Mouse (Mus musculus): ENCODE results near the gene Degs1. TPM values are rescaled to one million over a fixed set of nuclear protein-coding genes. Genes with fewer than 3 reads are reported as not detected.
"Not testable (repeated sequence)": the region's sequence is repeated elsewhere in the genome, so short reads cannot be mapped to it uniquely, and the experiment has no call there.

The Degs1 gene
- polyA plus RNA-seq, 1 experiment from 2014 or later = 163 TPM

GRCm38 (mm10) chr1:182297821-182298220 is 15.2 kb upstream of the Degs1 start:
- no peak for ATAC-seq (replicated peaks; ENCODE audit: insufficient number of reproducible peaks, insufficient read depth, low FRiP score, low read depth)
- no peak overlapping the region for H3K4me2 ChIP-seq
- H3K27me3 ChIP-seq = no peaks in the 10 kb centered on the region
- H3K4me1 ChIP-seq (replicated peaks) = no peaks in the 10 kb centered on the region
- no peak overlapping the region for H3K4me3 ChIP-seq
- no peaks in the 10 kb centered on the region for H3K9me3 ChIP-seq (replicated peaks)
- 96% methylated on average over 5 of the region's 5 CpGs for WGBS
- H3K9ac ChIP-seq = no peak overlapping the region
- H3K27ac ChIP-seq = no peak overlapping the region
- H3K36me3 ChIP-seq = no peaks in the 10 kb centered on the region

GRCm38 (mm10) chr1:182297246-182297645 is 14.6 kb upstream of the Degs1 start:
- Histone ChIP-seq H3K4me2 (no peak overlapping the region), H3K4me1 (replicated peaks) (no peaks in the 10 kb centered on the region), H3K9ac (no peak overlapping the region), H3K27me3 (no peaks in the 10 kb centered on the region), H3K9me3 (replicated peaks) (no peaks in the 10 kb centered on the region), H3K36me3 (no peaks in the 10 kb centered on the region), H3K4me3 (no peak overlapping the region), H3K27ac (no peak overlapping the region)
- 76% methylated on average over 3 of the region's 3 CpGs for WGBS
- no peak for ATAC-seq (replicated peaks; ENCODE audit: insufficient number of reproducible peaks, insufficient read depth, low FRiP score, low read depth)

DNA sequence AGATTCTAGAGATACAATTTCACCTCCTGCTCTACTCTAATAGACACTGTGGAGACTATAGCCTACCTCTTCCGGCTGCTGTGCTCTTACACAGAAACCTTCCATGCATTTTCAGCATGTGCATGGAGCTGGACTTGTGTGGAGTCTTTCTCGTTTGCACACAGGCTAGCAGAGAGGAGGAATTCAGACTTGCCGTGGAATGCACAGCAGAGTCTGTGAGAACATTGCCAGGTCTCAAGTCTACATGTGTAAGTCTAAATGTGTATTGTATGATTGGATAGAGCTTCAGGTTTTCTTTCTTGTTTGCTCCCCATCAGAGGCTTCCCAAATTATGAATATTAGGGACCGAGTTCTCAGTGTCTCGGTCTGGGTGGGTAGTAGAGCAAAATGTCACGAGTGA is 14.2 kb upstream of the Degs1 start:
- Histone ChIP-seq H3K36me3 (no peaks in the 10 kb centered on the region), H3K27ac (no peak overlapping the region), H3K27me3 (no peaks in the 10 kb centered on the region), H3K4me1 (replicated peaks) (no peaks in the 10 kb centered on the region), H3K9me3 (replicated peaks) (no peaks in the 10 kb centered on the region), H3K4me2 (no peak overlapping the region), H3K4me3 (no peak overlapping the region), H3K9ac (no peak overlapping the region)
- ATAC-seq (replicated peaks; ENCODE audit: insufficient number of reproducible peaks, insufficient read depth, low FRiP score, low read depth) = no peak
- 82% methylated on average over 6 of the region's 6 CpGs for WGBS

- no peak overlapping the region for H3K27ac ChIP-seq
- ATAC-seq (replicated peaks; ENCODE audit: insufficient number of reproducible peaks, insufficient read depth, low FRiP score, low read depth) = no peak
- 75% methylated on average over 6 of the region's 6 CpGs for WGBS
- no peaks in the 10 kb centered on the region for H3K4me1 ChIP-seq (replicated peaks)
- H3K4me2 ChIP-seq = no peak overlapping the region
- H3K4me3 ChIP-seq = no peak overlapping the region
- no peaks in the 10 kb centered on the region for H3K36me3 ChIP-seq
- no peaks in the 10 kb centered on the region for H3K9me3 ChIP-seq (replicated peaks)
- H3K9ac ChIP-seq = no peak overlapping the region
- H3K27me3 ChIP-seq = no peaks in the 10 kb centered on the region
Observed at GRCm38 (mm10) chr1:182296141-182296540, 13.5 kb upstream of the Degs1 start.

- Histone ChIP-seq H3K36me3 (no peaks in the 10 kb centered on the region), H3K9me3 (replicated peaks) (no peaks in the 10 kb centered on the region), H3K9ac (no peak overlapping the region), H3K4me1 (replicated peaks) (no peaks in the 10 kb centered on the region), H3K4me2 (no peak overlapping the region), H3K27me3 (no peaks in the 10 kb centered on the region), H3K27ac (no peak overlapping the region), H3K4me3 (no peak overlapping the region)
- ATAC-seq (replicated peaks; ENCODE audit: insufficient number of reproducible peaks, insufficient read depth, low FRiP score, low read depth) = no peak
- 41% methylated on average over 4 of the region's 4 CpGs for WGBS
Observed at GRCm38 (mm10) chr1:182292291-182292690, 9.7 kb upstream of the Degs1 start.

DNA sequence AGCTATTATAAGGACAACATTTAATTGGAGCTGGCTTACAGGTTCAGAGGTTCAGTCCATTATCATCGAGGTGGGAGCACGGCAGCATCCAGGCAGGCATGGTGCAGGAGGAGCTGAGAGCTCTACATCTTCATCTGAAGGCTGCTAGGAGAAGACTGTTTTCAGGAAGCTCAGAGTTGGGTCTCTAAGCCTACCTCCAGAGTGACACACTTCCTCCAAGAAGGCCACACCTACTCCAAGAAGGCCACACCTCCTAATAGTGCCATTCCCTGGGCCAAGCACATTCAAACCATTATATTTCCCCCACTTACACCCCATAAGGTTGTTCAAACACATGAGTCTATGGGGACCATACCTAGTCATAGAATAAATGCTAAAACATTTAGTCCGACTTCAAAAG is 8.1 kb upstream of the Degs1 start:
- not testable (repeated sequence) for H3K27ac ChIP-seq; H3K4me2 ChIP-seq; H3K36me3 ChIP-seq; H3K9ac ChIP-seq; H3K4me3 ChIP-seq; ATAC-seq (replicated peaks; ENCODE audit: insufficient number of reproducible peaks, insufficient read depth, low FRiP score, low read depth); H3K9me3 ChIP-seq (replicated peaks); H3K4me1 ChIP-seq (replicated peaks); H3K27me3 ChIP-seq
- 88% methylated on average over 3 of the region's 3 CpGs for WGBS

DNA sequence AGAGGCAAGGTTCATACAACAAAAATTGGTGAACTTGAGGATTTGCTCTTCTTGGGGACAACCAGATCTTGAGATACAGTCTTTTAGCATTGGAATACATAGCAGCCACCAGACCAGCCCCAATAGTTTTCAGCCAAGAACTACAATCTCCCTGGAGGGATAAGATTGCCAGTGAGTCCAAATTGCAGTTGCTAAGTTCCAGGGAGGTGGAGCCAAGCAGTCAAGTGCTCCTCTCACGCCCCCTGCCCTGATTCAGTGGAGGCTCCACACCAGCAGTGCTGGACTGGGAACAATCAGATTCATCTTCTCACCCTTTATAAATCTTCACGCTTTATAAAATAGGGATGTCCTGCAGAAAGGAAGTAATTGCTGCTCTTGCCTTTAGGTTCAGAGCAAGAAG is 7.2 kb upstream of the Degs1 start:
- Histone ChIP-seq H3K4me3 (no peak overlapping the region), H3K9ac (no peak overlapping the region), H3K27ac (no peak overlapping the region), H3K27me3 (no peaks in the 10 kb centered on the region), H3K4me2 (no peak overlapping the region), H3K36me3 (no peaks in the 10 kb centered on the region), H3K9me3 (replicated peaks) (no peaks in the 10 kb centered on the region), H3K4me1 (replicated peaks) (no peaks in the 10 kb centered on the region)
- ATAC-seq (replicated peaks; ENCODE audit: insufficient number of reproducible peaks, insufficient read depth, low FRiP score, low read depth) = no peak
- WGBS = 52% methylated on average over 2 of the region's 2 CpGs

GRCm38 (mm10) chr1:182288601-182289000 is 6.0 kb upstream of the Degs1 start:
- Histone ChIP-seq H3K27me3 (no peaks in the 10 kb centered on the region), H3K4me2 (no peak overlapping the region), H3K4me3 (no peak overlapping the region), H3K9ac (no peak overlapping the region), H3K4me1 (replicated peaks) (no peaks in the 10 kb centered on the region), H3K36me3 (no peaks in the 10 kb centered on the region), H3K9me3 (replicated peaks) (no peaks in the 10 kb centered on the region), H3K27ac (no peak overlapping the region)
- 73% methylated on average over 2 of the region's 2 CpGs for WGBS
- ATAC-seq (replicated peaks; ENCODE audit: insufficient number of reproducible peaks, insufficient read depth, low FRiP score, low read depth) = no peak

GRCm38 (mm10) chr1:182287781-182288180 is 5.2 kb upstream of the Degs1 start:
- WGBS = 59% methylated on average over 7 of the region's 7 CpGs
- no peak overlapping the region for H3K9ac ChIP-seq
- no peaks in the 10 kb centered on the region for H3K9me3 ChIP-seq (replicated peaks)
- no peak overlapping the region for H3K27ac ChIP-seq
- no peak for ATAC-seq (replicated peaks; ENCODE audit: insufficient number of reproducible peaks, insufficient read depth, low FRiP score, low read depth)
- peaks cover 7% of the 10 kb centered on the region for H3K4me1 ChIP-seq (replicated peaks)
- no peak overlapping the region for H3K4me2 ChIP-seq
- no peaks in the 10 kb centered on the region for H3K27me3 ChIP-seq
- H3K36me3 ChIP-seq = no peaks in the 10 kb centered on the region
- H3K4me3 ChIP-seq = no peak overlapping the region

GRCm38 (mm10) chr1:182284795-182285194 is 2.2 kb upstream of the Degs1 start:
- Histone ChIP-seq H3K9ac (no peak overlapping the region), H3K4me2 (no peak overlapping the region), H3K4me3 (no peak overlapping the region), H3K9me3 (replicated peaks) (no peaks in the 10 kb centered on the region), H3K4me1 (replicated peaks) (peaks cover 27% of the 10 kb centered on the region), H3K27ac (no peak overlapping the region), H3K36me3 (no peaks in the 10 kb centered on the region), H3K27me3 (no peaks in the 10 kb centered on the region)
- 87% methylated on average over 2 of the region's 2 CpGs for whole genome bisulfite sequencing
- ATAC-seq (replicated peaks; ENCODE audit: insufficient number of reproducible peaks, insufficient read depth, low FRiP score, low read depth) = no peak

DNA sequence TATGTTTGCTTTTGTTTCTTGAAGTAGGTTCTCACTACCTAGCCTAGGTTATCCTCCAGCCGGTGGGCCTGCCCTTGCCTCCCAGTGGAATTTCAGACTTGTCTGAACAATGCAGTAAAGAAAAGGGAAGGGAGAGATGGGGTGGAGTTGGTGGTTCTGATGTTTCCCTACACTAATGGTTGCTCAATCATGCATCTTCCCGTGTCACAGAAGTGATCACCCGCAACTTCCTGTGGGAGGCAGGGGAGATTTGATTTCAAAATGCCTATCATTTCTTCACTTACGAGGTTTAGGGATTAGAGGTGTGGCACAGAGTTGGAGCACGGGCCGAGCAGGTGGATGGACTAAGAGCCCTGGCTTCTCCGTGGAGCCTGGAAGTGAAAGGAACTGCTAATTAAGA is 627 bp upstream of the Degs1 start:
- Histone ChIP-seq H3K9ac (peak overlapping the region; percentile 78; the same call in 1 of the 2 replicates), H3K27ac (no peak overlapping the region)
- WGBS = 48% methylated on average over 7 of the region's 7 CpGs

GRCm38 (mm10) chr1:182281251-182281711 is 1.3 kb downstream of the Degs1 start:
- Histone ChIP-seq H3K4me1 (replicated peaks) (peaks cover 27% of the 10 kb centered on the region), H3K4me3 (peak overlapping the region; percentile 64), H3K4me2 (peak overlapping the region; percentile 72), H3K36me3 (peaks cover 31% of the 10 kb centered on the region), H3K27me3 (no peaks in the 10 kb centered on the region), H3K27ac (peak overlapping the region; percentile 90), H3K9me3 (replicated peaks) (no peaks in the 10 kb centered on the region), H3K9ac (peak overlapping the region; percentile 78)
- ATAC-seq (replicated peaks; ENCODE audit: insufficient number of reproducible peaks, insufficient read depth, low FRiP score, low read depth) = no peak
- WGBS = 4% methylated on average over 9 of the region's 9 CpGs

More for the DNA sequence above, 627 bp upstream of the Degs1 start:
- no peak for ATAC-seq (replicated peaks; ENCODE audit: insufficient number of reproducible peaks, insufficient read depth, low FRiP score, low read depth)
- H3K4me2 ChIP-seq = peak overlapping the region; percentile 72
- peak overlapping the region; percentile 64 for H3K4me3 ChIP-seq
- H3K4me1 ChIP-seq (replicated peaks) = peaks cover 27% of the 10 kb centered on the region
- no peaks in the 10 kb centered on the region for H3K27me3 ChIP-seq
- no peaks in the 10 kb centered on the region for H3K9me3 ChIP-seq (replicated peaks)
- H3K36me3 ChIP-seq = peaks cover 11% of the 10 kb centered on the region

All from heart, embryonic 15.5 days (tissue).